Mouse (Mus musculus) right cerebral cortex, postnatal 4 days (tissue): ENCODE measurements around the gene Endov.
A peak's percentile ranks its signal among the peaks of the same experiment; 100 is the strongest.

ENCODE experiments used
- DNase-seq: peaks from one replicate; pipeline ENCODE4 v3.0.0-alpha.2; 2022

The Endov gene

DNA sequence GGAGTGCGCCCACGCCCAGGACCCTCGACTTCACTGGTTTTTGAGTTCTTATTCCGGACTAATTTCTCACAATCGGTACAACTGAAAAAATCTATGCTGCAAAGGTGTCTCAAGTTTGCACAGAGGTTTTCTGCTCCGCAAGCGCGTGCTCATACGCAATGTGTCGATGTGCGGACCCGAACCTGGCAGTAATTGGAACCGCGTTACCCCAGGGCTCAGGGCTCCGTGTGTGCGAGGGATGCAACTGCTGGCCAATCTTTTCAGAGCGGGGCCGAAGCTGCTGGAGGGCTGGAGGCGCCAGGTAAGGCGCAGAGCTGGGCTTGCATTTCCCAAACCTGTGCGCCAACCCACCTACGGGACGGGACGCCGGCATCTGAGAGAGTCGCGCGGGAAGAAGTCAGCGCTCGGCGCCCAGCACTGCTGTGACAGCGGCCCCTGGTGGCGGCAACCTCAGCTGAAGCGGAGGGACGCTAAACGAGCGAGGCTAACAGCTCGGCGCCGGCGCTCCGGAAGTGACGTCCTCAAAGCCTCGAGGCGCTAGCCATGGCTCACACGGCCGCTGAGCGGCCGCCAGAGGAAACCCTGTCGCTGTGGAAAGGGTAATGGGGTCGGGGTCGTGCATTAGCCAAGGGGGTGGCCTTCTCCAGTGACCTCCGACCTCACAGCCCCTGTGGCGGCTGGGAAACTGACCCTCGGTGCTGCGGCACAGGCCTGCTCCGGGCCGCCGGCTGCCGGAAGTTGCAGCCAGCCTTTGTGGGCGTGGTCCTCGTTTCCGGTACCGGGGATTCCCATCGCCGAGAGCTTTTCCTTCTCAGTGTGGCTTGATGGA is at the start of gene Endov:
Gene Endov (plus strand): TSS at position 487 of the 829 bp plus-strand sequence.
- DNase-seq = peak; percentile 100

- no peak for DNase-seq
Measured at GRCm38 (mm10) chr11:119442199-119442598, 48.9 kb upstream of the Endov start.

- DNase-seq = no peak
Measured at GRCm38 (mm10) chr11:119443442-119443841, 47.7 kb upstream of the Endov start.

GRCm38 (mm10) chr11:119456097-119456496 is 35.0 kb upstream of the Endov start:
- no peak for DNase-seq

- no peak for DNase-seq
Measured at GRCm38 (mm10) chr11:119477876-119478275, 13.3 kb upstream of the Endov start.

- peak; percentile 41 for DNase-seq
Measured at GRCm38 (mm10) chr11:119491690-119492087, 542 bp downstream of the Endov start.

GRCm38 (mm10) chr11:119492830-119493229 is 1.7 kb downstream of the Endov start:
- no peak for DNase-seq

DNA sequence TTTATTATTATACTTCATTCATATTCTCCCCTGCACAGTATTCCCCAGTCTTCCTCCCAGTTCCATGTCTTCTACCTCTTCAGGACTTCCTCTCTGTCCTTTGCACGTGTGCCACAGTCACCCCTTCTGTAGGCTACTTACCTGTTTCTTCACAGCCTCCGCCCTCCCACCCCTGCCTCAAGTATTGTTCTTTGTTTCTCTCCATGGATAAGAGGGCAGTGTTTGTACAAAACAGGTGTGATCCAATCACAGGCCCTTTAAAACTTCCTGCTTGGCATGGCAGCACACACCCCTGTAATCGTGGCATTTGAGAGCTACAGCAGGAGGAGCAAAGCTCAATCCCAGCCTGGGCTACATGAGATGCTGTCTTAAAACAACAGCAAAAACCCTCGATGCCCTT is 2.4 kb downstream of the Endov start:
- no peak for DNase-seq

DNA sequence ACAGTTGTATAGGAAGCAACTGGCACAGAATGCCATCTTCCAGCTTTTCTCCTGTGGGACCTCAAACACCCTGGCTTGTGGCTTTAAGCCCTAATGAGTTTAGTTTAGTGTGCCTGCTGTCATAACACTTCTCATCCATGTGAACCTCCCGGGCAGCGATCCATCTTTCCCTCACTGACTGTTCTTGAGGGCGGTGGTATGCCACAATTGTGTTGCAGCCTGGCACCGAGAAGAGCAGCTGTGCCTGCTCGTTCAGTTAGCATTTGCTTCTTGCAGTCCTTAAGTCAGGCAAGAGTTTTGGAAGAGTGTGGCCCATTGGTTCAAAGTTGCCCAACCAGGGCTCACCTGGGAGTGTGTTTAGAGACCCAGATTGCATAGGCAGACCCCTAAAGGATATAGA is 5.0 kb downstream of the Endov start:
- no peak for DNase-seq

GRCm38 (mm10) chr11:119497451-119497850 is 6.3 kb downstream of the Endov start:
- no peak for DNase-seq

- no peak for DNase-seq
Measured at GRCm38 (mm10) chr11:119499297-119499696, 8.2 kb downstream of the Endov start.

DNA sequence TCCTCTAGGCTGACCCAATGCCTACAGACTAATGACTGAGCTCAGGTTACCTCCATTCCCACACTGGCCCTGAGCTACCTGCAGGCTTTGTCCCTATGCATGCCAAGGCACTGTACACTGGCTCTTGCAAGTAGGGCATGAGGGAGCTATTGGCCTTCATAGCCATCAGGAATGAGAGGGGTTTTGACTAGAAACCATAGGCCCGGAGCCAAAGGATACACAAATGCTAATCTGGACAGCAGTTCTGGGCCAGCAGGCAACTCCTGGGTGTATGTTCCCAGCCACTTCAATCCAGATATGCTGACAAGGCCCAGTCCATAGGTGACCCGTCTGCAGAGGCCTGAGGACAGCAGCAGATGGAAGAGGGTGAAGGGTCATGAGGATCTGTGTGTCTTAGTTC is 8.9 kb downstream of the Endov start:
- DNase-seq = no peak

DNA sequence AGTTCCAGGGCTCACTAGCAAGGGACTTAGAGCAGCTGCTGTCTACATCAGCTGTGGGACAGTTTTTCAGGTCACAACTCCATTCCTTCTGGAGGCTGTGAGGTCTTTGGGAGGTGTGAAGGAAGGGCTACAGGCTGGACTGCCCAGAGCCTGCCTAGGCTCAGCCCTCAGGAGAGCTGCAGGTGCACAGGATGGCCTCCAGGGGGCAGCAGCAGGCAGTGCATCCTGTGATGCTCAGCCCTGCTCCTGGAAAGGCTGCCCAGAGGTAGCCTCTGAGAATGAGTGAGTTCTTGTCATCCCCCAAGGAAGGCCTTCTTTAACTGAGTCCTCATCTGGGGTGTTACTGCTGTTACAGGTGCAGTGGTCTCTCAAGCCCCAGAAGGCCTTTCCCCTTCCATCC is 12.5 kb downstream of the Endov start:
- DNase-seq = peak; percentile 86

GRCm38 (mm10) chr11:119506386-119506785 is 15.2 kb downstream of the Endov start:
- DNase-seq = no peak

DNA sequence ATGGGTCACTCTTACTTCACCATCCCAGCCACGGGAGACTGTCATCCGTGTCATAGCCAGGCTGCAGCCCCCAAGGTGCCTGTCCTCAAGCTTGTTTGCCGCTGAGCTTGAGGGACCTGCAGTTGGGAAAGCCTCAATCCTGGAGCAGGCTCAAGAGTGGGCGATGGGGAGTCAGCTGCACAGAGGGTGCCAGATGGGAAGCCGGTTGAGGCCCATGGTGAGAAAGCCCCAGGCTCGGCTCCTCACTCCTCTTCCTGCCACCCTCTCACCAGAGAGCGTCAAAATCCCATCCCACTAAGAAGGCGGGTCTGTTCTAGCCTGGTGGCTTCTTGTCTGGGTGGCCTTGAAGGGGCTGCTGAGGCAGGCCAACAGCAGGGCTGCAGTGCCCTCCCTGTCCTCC is 16.6 kb downstream of the Endov start:
- no peak for DNase-seq

DNA sequence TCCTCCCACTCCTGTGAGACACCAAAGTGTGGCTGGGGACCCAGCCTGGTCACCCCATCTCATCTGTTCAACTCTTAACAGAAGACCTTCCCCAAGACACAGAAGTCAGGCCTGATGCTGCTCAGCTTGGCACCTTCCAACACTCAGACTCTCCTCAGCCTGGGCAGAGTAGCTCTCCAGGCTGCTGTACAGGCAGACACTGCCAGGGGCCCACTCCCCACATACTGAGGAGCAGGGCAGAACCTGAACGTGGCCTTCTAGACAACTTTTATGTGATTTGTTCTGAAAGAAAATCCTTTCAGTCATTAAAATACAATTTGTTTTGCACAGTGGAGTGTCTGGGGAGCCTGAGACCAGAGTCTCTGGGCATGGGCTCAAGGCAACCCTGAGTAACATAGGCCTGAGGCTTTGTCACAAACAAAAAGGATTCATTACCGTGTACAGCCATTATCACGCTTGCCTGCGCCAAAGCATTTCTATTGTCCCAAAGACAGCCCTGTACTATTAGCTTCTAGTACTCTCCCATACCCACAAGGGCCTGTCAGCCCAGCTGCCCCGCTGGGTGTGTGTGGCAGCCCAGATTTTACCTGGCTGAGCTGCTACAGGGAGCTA is 18.1 kb downstream of the Endov start:
- DNase-seq = no peak

- DNase-seq = no peak
Measured at GRCm38 (mm10) chr11:119513038-119513659, 22.0 kb downstream of the Endov start.

DNA sequence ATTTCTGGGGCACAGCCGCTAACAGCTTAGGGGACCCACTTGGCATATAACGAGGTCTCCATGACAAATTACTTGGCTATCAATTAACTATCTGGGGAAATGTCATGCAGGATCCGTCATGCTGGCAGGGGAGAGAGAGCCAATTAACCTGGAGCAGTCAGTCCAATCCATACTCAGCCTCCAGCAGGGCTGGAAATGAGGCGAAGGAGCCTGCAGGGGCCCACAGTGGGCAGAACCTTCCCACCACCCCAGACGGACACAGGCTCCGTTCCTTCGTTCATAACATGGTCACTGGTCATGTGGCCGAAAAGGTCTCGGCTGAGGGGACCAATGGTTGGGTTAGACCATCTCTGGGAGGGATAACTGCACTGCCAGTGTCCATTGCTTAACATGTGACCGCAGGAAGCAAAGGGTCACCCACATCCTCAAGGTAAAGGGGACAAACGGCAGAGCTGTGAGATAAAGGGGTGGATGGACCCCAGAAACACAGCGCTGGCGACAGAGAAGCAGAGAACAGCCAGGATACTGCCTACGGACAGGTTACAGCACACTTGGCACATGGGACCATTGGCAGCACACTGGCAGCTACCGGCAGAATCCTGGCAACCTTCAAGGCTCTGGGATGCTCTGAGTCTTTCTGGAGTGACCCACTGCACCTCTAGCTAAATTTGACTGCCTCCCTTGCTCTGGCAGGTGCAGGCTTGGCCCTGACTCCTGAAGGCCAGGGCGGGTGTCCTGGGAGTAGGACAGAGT is 23.1 kb downstream of the Endov start:
- DNase-seq = no peak

DNA sequence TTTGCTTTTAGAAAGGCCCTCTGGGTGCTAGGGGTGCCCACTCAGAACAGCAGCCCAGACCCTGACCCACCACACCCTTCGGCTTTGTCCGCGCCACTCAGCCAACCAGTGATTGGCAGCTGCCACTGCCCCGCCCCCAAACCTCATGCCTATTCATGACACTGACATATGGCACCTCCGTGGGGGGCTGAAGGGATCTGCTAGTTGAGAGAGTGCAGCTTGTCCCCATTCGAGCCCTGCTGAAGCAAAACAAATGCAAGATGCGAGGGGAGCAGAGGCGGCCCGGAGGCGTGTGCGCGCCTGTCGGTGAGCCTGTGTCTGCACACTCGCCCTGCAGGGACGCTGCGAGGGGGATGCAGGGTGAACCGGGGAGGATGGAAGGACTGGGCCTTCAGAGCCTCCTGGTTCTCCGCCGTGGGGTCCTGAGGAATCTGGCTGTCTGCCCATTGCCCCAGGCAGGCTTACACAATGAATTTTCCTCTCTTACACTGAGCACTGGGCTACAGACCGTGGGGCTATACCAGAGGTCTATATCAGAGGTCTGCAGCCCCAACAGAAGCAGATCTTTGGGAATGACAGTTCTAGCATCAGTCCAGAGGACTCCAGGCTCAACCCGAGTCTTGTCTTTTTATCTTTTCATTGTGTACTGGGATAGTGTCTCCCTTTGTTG is 24.0 kb downstream of the Endov start:
- DNase-seq = peak; percentile 41

- no peak for DNase-seq
Measured at GRCm38 (mm10) chr11:119515823-119516676, 24.9 kb downstream of the Endov start.

DNA sequence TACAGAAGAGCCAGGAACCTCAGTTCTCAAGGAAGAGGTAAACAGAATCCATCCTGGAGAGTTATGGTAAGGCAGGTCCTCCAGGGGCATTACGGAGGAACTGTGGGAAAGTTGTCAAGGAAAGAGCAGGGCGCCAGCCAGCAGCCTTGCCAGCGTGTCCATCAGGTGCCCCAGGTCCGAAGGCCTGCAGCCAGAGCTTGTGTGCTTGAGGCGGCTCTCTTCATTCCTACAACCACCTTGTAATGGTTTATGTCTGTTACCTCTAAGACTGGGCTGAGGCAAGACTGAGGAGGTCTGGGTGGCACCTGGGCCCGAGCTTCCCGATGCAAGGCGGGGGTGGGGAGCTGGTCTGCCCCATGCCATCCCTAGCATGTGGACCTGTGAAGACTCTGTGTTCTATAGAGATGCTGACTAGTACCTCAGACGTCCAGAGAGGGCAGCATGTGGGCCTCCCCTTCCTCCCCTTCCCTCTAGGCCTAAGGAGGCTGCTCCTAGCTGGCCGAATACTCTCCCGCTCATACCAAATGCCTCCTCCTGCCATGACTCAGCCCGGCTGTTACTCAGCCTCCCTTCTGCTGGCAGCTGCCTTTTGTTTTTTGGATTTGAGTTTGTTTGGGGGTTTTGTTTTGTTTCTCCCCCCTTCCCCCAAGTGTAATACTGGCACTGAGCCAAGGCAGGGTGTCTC is 25.7 kb downstream of the Endov start:
- no peak for DNase-seq
